Mouse (Mus musculus) embryonic fibroblast, embryonic 13.5 days (primary cell): ENCODE data around the gene Ddr2.

Experiments used
- CTCF ChIP-seq: IDR thresholded peaks from 2 replicates; pipeline ENCODE4 v1.5.1; 2011; ENCODE audit warnings: mild to moderate bottlenecking, control low read depth, low read length, moderate library complexity, borderline replicate concordance; ENCODE audit not compliant: insufficient read depth
- POLR2A ChIP-seq: IDR thresholded peaks from 2 replicates; pipeline ENCODE4 v1.6.1; 2011; ENCODE audit warnings: low read depth, mild to moderate bottlenecking, control low read depth, low read length, moderate library complexity

DNA sequence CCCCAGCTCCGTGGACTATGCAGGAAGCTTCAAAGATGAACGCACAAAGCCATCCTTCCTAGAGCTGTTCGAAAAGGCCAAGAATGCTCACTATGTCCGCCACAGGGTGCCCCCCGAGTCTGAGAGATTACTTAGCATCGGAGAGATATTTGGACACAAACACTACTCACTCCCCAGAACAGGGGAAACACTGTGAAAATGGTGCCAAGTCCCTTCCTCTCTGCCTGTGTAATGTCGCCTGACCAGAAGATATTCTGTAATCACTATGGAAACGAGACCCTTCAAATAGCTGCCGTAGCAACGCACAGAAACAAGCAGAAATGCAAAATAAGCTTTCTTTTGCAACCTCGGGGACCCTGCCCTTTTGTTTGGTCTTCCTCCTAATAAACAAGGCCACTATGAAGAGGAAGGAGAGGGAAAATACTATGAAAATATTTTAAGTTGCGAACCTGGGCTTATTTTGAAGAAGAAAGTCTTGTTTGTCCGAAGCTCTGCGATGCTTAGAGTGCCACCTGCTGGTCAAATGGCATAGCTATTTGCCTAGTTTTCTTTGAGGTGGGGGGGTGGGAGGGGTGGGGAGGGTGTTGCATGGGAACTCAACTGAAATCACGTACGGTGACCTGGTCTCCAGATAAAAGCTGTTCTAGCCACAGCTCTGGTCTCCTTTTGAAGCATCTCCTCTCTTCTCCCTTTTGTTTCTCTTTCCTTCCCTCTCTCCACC is 176.4 kb downstream of the Ddr2 start:
- TF ChIP-seq CTCF (no peak), POLR2A (no peak)
